Mouse (Mus musculus) adrenal gland, postnatal 4 days (tissue): ENCODE results near the gene Olfr1360. TPM values are rescaled to one million over a fixed set of nuclear protein-coding genes. Genes with fewer than 3 reads are reported as not detected.
"Not testable (repeated sequence)": the region's sequence is repeated elsewhere in the genome, so short reads cannot be mapped to it uniquely, and the experiment has no call there.

Source experiments
- DNase-seq, 2 experiments: peaks; one replicate each; pipeline ENCODE4 v3.0.0; 2021 to 2022; ENCODE audit warnings: low spot score in 2 of 2, mixed read lengths in 2 of 2
- long read RNA-seq, 2 experiments: library from polyadenylated mRNA; stranded (forward); transcript quantifications; one replicate each; pipeline ENCODE4 v2.0.0; 2021
- total RNA-seq, 2 experiments: library from RNA; stranded (reverse); gene quantifications; 2 replicates each; pipeline ENCODE4 v1.2.3; 2021

Gene Olfr1360
- total RNA-seq: not detected
- long read RNA-seq, experiment 1: 0 reads
- long read RNA-seq, experiment 2: 0 reads

- DNase-seq: no peak
Observed at GRCm38 (mm10) chr13:21677305-21677704, at the start of gene Olfr1360. Gene Olfr1360 (minus strand): TSS chr13:21677405.

DNA sequence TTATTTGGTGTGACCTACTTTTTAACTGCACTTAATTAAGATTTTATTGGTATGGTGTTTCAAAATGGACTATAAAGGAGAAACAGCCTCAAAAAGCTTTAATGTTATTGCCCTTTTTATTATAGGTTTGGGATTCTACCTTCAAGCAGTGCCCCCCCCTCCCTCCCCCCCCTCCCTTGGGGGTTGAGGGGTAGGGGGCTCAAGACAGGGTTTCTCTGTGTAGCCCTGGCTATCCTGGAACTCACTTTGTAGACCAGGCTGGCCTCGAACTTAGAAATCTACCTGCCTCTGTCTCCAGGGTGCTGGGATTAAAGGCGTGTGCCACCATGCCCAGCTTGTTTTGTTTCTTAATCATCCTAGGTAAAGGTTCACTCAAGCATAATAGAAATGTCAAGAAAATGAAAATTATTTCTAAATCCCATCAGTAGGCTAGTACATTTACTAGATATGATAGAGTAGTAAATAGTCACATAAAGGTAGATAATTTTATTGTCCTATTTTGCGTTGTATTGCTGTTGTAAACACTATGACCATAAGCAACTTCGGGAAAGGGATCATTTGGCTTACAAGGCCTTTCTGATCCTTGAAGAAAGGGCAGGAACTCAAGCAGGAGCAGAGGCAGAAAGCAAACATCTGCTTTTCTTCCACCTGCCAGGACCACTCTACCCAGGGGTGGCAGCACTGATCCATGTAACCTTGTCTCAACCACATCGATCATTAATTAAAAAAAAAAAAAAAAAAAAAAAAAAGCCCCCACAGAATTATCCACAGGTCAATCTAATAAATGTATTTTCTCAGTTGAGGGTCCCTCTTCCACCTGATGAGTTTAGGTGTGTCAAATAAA lies 46.0 kb upstream of the Olfr1360 start:
- DNase-seq: no peak

DNA sequence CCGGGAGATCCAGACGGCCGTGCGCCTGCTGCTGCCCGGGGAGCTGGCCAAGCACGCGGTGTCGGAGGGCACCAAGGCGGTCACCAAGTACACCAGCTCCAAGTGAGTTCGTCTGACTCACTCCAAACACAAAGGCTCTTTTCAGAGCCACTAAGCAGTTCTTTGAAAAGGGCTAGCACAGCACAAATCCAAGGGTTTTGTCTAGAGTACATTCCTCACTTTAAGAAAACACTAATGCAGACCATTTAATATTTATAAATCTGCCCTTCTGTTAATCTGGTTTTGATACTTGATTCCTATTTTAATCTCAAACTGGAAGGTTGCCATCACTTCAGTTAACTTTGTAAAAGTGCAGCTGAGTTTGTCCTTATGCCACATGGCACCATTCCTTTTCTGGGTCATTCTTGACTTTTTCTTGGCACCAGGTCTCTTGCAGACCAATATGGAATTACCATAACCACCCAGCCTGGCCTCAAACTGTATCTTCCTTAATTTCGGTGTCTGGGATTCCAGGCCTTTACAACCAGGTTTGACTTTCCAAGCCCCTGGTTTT lies 45.2 kb upstream of the Olfr1360 start:
- DNase-seq: no peak

- DNase-seq: not testable (repeated sequence)
Observed at GRCm38 (mm10) chr13:21721757-21722372, 44.7 kb upstream of the Olfr1360 start, which contains the start of gene Hist1h2bm. Gene Hist1h2bm (plus strand): TSS chr13:21722044.

GRCm38 (mm10) chr13:21721107-21721756 lies 44.0 kb upstream of the Olfr1360 start:
- DNase-seq: not testable (repeated sequence)

DNA sequence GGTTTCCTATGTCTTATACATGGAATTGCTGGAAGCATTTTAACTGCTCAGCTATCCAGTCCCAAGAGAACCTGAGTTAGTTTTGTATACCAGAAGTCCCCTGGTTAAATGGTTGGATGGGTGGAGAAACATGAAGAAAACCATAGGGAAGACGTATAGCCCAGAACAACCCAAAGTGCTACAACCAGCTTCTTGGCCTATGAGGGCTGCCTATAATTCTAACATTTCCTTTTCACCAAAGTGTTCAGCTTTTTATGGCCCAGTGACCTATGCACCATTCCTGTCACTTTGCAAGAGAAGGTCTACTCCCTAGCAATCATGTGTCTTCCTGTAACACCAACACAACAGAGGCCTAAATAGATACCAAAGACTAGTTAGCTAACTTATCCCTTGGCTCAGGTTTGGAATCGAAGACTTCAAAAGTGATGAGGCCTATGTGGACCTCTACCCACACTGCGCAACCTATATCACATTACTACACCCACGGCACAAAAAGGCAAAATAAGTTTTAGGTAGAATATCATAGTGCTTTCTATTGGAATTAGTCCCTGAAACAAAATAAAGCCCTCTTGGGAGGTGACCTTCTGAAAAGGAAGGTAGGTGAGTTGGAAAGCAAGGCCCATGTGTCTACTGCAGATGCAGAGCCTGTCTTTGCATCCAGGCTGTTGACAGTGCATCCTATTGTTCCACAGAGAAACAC lies 41.3 kb upstream of the Olfr1360 start:
- DNase-seq: no peak

DNA sequence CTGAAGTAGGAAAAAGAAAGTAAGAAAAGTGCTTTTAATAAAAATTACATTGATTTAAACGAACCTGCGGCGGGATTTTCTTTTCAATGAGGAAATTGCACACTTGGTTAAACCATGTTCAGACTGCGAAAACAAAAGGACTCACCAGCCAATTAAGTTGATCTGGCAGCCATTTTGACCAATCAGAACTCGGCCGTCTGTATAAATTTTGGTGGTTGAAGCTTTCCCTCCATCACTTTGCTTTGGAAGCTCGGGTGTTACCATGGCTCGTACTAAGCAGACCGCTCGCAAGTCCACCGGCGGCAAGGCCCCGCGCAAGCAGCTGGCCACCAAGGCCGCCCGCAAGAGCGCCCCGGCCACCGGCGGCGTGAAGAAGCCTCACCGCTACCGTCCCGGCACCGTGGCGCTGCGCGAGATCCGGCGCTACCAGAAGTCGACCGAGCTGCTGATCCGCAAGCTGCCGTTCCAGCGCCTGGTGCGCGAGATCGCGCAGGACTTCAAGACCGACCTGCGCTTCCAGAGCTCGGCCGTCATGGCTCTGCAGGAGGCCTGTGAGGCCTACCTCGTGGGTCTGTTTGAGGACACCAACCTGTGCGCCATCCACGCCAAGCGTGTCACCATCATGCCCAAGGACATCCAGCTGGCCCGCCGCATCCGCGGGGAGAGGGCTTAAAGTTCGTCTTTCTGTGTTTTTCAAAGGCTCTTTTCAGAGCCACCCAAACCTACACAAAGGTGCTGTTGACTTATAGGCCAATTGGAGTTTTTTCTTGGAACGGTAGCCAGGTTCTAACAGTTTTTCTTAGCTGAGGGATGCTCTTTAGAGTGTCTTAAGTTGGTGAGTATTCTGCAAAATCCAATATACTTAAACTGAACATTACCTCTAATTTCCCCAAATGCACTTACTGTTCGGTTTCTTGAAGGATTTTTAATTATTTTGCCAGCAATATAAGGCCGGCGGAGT lies 40.5 kb upstream of the Olfr1360 start, which contains the start of gene Hist1h3h:
TSS of gene Hist1h3h (plus strand) at position 263 of the 961 bp plus-strand sequence.
- peak; percentile 38 to 70 for DNase-seq

- not testable (repeated sequence) for DNase-seq
Observed at GRCm38 (mm10) chr13:21716540-21717391, 39.6 kb upstream of the Olfr1360 start.

GRCm38 (mm10) chr13:21715864-21716539 lies 38.8 kb upstream of the Olfr1360 start, which contains the start of the genes Hist1h2bl and Hist1h2ai:
Gene Hist1h2bl (minus strand): TSS chr13:21716143.
Gene Hist1h2ai (plus strand): TSS chr13:21716422.
- DNase-seq: peak; percentile 27 to 65

- no peak for DNase-seq
Observed at GRCm38 (mm10) chr13:21715131-21715863, 38.1 kb upstream of the Olfr1360 start.

DNA sequence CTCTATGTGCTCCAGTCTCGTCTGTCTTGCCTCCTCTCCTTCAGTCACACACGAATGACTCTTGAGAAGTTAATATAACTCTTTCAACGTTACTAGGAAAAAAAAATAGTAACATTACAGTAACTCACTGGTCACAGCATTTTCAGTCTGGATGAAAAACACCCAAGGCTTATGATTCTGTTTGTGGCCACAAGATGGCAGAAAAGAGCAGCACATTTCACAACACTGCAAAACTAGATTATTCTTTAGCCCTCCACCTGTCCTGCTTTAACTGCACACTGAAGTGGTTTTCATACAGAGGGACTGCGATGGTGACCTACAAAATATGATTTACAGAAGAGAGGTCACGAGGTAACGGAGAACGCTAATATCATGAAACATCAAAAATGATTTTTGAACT lies 37.5 kb upstream of the Olfr1360 start:
- no peak for DNase-seq

- no peak for DNase-seq
Observed at GRCm38 (mm10) chr13:21711698-21712097, 34.5 kb upstream of the Olfr1360 start.

- DNase-seq: peak; percentile 31 to 45
Observed at GRCm38 (mm10) chr13:21710821-21711525, 33.8 kb upstream of the Olfr1360 start.

- DNase-seq: peak; percentile 64 to 81
Observed at GRCm38 (mm10) chr13:21710031-21710711, 33.0 kb upstream of the Olfr1360 start.

- DNase-seq: no peak
Observed at GRCm38 (mm10) chr13:21706669-21707068, 29.5 kb upstream of the Olfr1360 start.

GRCm38 (mm10) chr13:21697811-21698210 lies 20.6 kb upstream of the Olfr1360 start, which contains the start of gene Olfr1359:
Gene Olfr1359 (plus strand): TSS chr13:21698111.
- no peak for DNase-seq
